Mouse (Mus musculus) ES-Bruce4 (cell line): ENCODE results near the gene Paqr7. TPM values are rescaled to one million over a fixed set of nuclear protein-coding genes. Genes with fewer than 3 reads are reported as not detected.

Experiments used
- H3K27ac ChIP-seq: 2 replicates; pipeline ENCODE4 v1.5.1; 2012; ENCODE audit warnings: low read length, inconsistent platforms; ENCODE audit not compliant: insufficient read depth
- H3K27me3 ChIP-seq: 2 replicates; pipeline ENCODE4 v1.6.1; 2012; ENCODE audit warnings: mild to moderate bottlenecking, low read length, inconsistent platforms; ENCODE audit not compliant: control insufficient read depth, poor library complexity, insufficient read depth, severe bottlenecking
- H3K36me3 ChIP-seq: 2 replicates; pipeline ENCODE4 v1.6.1; 2012; ENCODE audit warnings: inconsistent platforms, mild to moderate bottlenecking, low read length, moderate library complexity; ENCODE audit not compliant: control insufficient read depth, poor library complexity, insufficient read depth, severe bottlenecking
- H3K4me1 ChIP-seq: one replicate; pipeline ENCODE4 v1.8.1; 2011; ENCODE audit warnings: low read length; ENCODE audit not compliant: control insufficient read depth, insufficient read depth
- H3K4me3 ChIP-seq: 2 replicates; pipeline ENCODE4 v1.5.1; 2011; ENCODE audit warnings: low read depth, mild to moderate bottlenecking, low read length
- H3K9ac ChIP-seq: 2 replicates; pipeline ENCODE4 v1.6.1; 2012; ENCODE audit warnings: low read depth, mild to moderate bottlenecking, inconsistent platforms; ENCODE audit not compliant: poor library complexity, severe bottlenecking
- H3K9me3 ChIP-seq: replicated peaks from 2 replicates; pipeline ENCODE4 v1.6.1; 2012; ENCODE audit warnings: mild to moderate bottlenecking, low read length, inconsistent platforms; ENCODE audit not compliant: control insufficient read depth, poor library complexity, insufficient read depth, severe bottlenecking
- CTCF ChIP-seq: IDR thresholded peaks from one replicate; pipeline ENCODE4 v1.8.1; 2011; ENCODE audit warnings: low read depth, low read length
- EP300 ChIP-seq: IDR thresholded peaks from 2 replicates; pipeline ENCODE4 v1.6.1; 2011; ENCODE audit warnings: low read depth, low read length; ENCODE audit not compliant: insufficient read depth
- POLR2A ChIP-seq: IDR thresholded peaks from one replicate; pipeline ENCODE4 v1.8.1; 2011; ENCODE audit warnings: low read length; ENCODE audit not compliant: insufficient read depth
- polyA plus RNA-seq: library from polyadenylated mRNA; stranded (reverse); fragments of >200 nt; gene quantifications from 2 replicates; pipeline ENCODE4 v1.2.4, GENCODE M21; 2011; ENCODE audit warnings: low read depth; ENCODE audit not compliant: missing spikeins, insufficient read depth, insufficient read length

Paqr7 gene
- polyA plus RNA-seq, 1 experiment: 1.5 TPM

DNA sequence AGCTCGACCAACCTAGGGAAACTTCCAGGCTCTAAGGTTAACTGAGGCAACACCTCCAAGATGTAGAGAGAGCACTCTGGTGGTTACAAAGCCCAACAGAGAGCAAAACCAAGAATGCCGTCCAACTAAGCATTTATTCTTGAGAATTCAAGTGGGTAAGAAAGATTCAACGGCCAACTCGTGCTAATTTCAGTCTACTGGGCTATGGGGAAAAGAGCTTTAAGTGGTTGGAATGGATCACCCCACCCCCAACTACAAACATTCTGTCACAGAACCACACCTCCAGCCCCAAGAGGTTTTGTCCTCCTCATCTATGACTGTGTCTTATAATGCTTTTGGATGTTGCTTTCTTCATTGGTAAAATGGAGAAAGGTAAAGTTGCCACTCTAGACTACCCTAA is 36.4 kb downstream of the Paqr7 start:
- Histone ChIP-seq H3K36me3 (peaks cover 27% of the 10 kb centered on the region), H3K27me3 (no peaks in the 10 kb centered on the region), H3K9ac (no peak overlapping the region), H3K4me1 (no peaks in the 10 kb centered on the region), H3K4me3 (no peak overlapping the region), H3K9me3 (no peaks in the 10 kb centered on the region), H3K27ac (no peak overlapping the region)
- no peak for TF ChIP-seq CTCF
- no peak for TF ChIP-seq POLR2A
- no peak for TF ChIP-seq EP300

- no peaks in the 10 kb centered on the region for H3K9me3 ChIP-seq
- no peak overlapping the region for H3K9ac ChIP-seq
- no peaks in the 10 kb centered on the region for H3K27me3 ChIP-seq
- peaks cover 23% of the 10 kb centered on the region for H3K36me3 ChIP-seq
- no peaks in the 10 kb centered on the region for H3K4me1 ChIP-seq
- no peak for TF ChIP-seq POLR2A
- no peak for TF ChIP-seq EP300
- TF ChIP-seq CTCF: no peak
- no peak overlapping the region for H3K4me3 ChIP-seq
- no peak overlapping the region for H3K27ac ChIP-seq
These were observed 36.9 kb downstream of the Paqr7 start for GRCm38 (mm10) chr4:134533421-134533820.

DNA sequence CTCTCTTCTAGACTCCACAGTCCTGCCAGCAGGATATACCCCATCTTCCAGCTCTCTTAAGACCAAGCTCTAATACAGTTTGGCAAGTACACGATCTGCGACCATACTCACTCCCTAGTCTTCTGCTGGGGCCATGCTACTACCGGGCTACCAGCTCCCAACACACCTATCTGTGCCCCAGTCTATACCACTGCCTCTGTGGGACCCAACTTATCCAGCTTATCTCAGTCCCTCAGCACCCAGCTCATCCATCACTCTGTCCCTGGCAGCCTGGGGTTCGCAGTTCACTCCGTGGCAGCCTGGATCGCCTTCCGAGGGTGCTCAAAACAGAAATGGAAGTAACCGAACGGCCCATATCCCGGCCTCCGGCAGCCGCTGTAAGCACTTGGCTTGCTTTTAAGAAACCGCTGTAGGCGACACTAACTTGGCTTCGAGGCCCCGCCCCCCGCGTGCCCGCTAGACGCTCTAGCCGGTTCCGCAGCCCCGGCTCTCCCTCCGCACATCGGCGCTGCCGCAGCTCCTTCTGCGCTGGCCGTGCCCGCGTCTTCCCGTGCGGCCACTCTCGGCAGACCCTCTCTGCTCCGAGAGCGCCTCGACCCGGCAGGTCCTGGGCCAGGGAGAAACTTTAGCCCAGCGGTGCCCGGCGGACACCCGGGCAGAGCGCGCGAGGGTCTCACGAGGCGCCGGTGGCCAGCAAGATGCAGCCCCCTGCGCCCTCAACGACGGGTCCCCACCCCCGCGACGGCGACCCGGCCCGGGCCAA is 37.8 kb downstream of the Paqr7 start:
- Histone ChIP-seq H3K4me1 (no peaks in the 10 kb centered on the region), H3K27ac (no peak overlapping the region), H3K4me3 (peak overlapping the region; percentile 70), H3K27me3 (no peaks in the 10 kb centered on the region), H3K9me3 (no peaks in the 10 kb centered on the region), H3K9ac (peak overlapping the region; percentile 80), H3K36me3 (peaks cover 14% of the 10 kb centered on the region)
- TF ChIP-seq POLR2A (no peak), EP300 (no peak), CTCF (no peak)

GRCm38 (mm10) chr4:134534932-134535786 is 38.7 kb downstream of the Paqr7 start, which contains the start of gene Mtfr1l:
Gene Mtfr1l (minus strand): TSS chr4:134535387.
- H3K9ac ChIP-seq: peak within 1 kb of the TSS; percentile 80
- peak within 1 kb of the TSS; percentile 78 for H3K4me3 ChIP-seq
- peaks cover 11% of the 10 kb centered on the region for H3K36me3 ChIP-seq
- no peaks in the 10 kb centered on the region for H3K4me1 ChIP-seq
- H3K27ac ChIP-seq: peak within 1 kb of the TSS; percentile 81
- H3K9me3 ChIP-seq: no peaks in the 10 kb centered on the region
- H3K27me3 ChIP-seq: no peaks in the 10 kb centered on the region
- TF ChIP-seq CTCF (no peak), POLR2A (peak; percentile 77)

GRCm38 (mm10) chr4:134535787-134536151 is 39.3 kb downstream of the Paqr7 start:
- TF ChIP-seq POLR2A: no peak
- TF ChIP-seq CTCF: no peak
- TF ChIP-seq EP300: no peak
- no peaks in the 10 kb centered on the region for H3K9me3 ChIP-seq

More at GRCm38 (mm10) chr4:134535787-134536151, 39.3 kb downstream of the Paqr7 start:
- Histone ChIP-seq H3K4me3 (peak overlapping the region; percentile 78), H3K9ac (peak overlapping the region; percentile 34), H3K4me1 (no peaks in the 10 kb centered on the region), H3K27ac (peak overlapping the region; percentile 81), H3K36me3 (peaks cover 9% of the 10 kb centered on the region), H3K27me3 (no peaks in the 10 kb centered on the region)
